Mouse (Mus musculus) embryonic facial prominence, embryonic 13.5 days (tissue): ENCODE data around the gene Son. TPM values are rescaled to one million over a fixed set of nuclear protein-coding genes. Genes with fewer than 3 reads are reported as not detected.

ENCODE experiments used
- ATAC-seq: fragments of 200-750 bp; cut with Nextera tagmentation; 2 replicates; pipeline ENCODE4 v1.8.0; 2017; ENCODE audit warnings: low read depth; ENCODE audit not compliant: insufficient number of reproducible peaks, insufficient read depth, low FRiP score, low TSS enrichment
- H3K27ac ChIP-seq: fragments of 300-500 bp; sonication (generic); 2 replicates; pipeline ENCODE4 v1.5.1; 2015; ENCODE audit warnings: moderate library complexity, mild to moderate bottlenecking, inconsistent platforms
- H3K27me3 ChIP-seq: fragments of 300-500 bp; sonication (generic); 2 replicates; pipeline ENCODE4 v1.6.1; 2015; ENCODE audit warnings: mild to moderate bottlenecking, inconsistent platforms
- H3K36me3 ChIP-seq: fragments of 300-500 bp; sonication (generic); 2 replicates; pipeline ENCODE4 v1.6.1; 2015; ENCODE audit warnings: mild to moderate bottlenecking, inconsistent platforms
- H3K4me1 ChIP-seq: fragments of 300-500 bp; sonication (generic); 2 replicates; pipeline ENCODE4 v1.6.1; 2015; ENCODE audit warnings: inconsistent platforms
- H3K4me2 ChIP-seq: fragments of 300-500 bp; sonication (generic); 2 replicates; pipeline ENCODE4 v1.6.1; 2015; ENCODE audit warnings: moderate library complexity, mild to moderate bottlenecking, inconsistent platforms
- H3K4me3 ChIP-seq: fragments of 300-500 bp; sonication (generic); 2 replicates; pipeline ENCODE4 v1.5.1; 2015; ENCODE audit warnings: mild to moderate bottlenecking, inconsistent platforms
- H3K9ac ChIP-seq: fragments of 300-500 bp; sonication (generic); 2 replicates; pipeline ENCODE4 v1.6.1; 2015; ENCODE audit warnings: mild to moderate bottlenecking, inconsistent platforms
- H3K9me3 ChIP-seq: fragments of 300-500 bp; sonication (generic); 2 replicates; pipeline ENCODE4 v1.6.1; 2016; ENCODE audit warnings: inconsistent platforms
- WGBS: fragments of 180-500 bp; shearing (Covaris S2); methylation state at CpG from one replicate; pipeline ENCODE4 v1.1.7; 2015; ENCODE audit warnings: mixed read lengths; 5-methylcytosine and 5-hydroxymethylcytosine counted together
- polyA plus RNA-seq: library from polyadenylated mRNA; unstranded; fragments of >200 nt; fragmentation: Nextera tagmentation; extraction: Ambion mirVana; gene quantifications from 2 replicates; pipeline ENCODE4 v1.2.1, GENCODE M21; 2015

Son gene
- 164 and 172 TPM in 2 replicates for polyA plus RNA-seq

DNA sequence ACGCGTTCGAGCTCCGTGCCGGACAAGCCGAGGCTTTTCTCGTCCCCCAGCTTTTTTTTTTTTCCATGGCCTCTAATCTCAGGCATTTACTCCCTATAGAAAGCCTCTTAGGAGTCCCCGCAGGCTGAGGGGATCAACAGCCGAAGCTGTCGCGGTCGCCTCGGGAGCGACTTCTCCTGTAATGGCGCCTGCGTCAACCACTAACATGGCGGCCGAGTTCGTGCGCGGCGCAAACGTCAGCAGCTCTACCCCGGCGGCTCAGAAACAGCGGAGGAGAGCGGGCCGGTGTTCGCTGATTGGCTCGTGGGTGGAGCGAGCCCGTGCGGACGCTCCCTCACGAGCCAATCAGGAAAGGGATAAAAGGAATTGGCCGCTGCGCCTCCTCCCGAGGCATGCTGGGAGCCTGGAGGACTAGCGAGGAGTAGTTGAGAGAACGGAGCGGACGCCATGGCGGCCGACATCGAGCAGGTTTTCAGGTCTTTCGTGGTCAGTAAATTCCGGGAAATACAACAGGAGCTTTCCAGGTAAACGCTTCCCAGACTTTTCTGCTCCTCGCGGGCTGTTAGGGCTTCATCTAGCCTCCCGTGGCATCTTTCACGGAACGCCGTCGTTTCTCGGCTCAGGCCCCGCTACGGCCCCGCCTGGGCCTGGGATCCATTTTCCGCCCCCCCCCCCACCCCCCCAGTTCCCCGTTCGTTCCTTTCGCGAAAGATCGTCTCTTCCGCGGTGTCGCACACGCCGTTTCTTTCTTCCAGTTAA is at the start of gene Son:
Son (plus strand) TSS at position 46 of the 759 bp plus-strand sequence.
- peak within 1 kb of the TSS; percentile 93 for H3K9ac ChIP-seq
- H3K9me3 ChIP-seq: no peaks in the 10 kb centered on the region
- H3K4me2 ChIP-seq: peak within 1 kb of the TSS; percentile 88
- under 1% methylated on average over 70 of the region's 70 CpGs for WGBS
- peak within 1 kb of the TSS; percentile 98 for H3K27ac ChIP-seq
- H3K4me3 ChIP-seq: peak within 1 kb of the TSS; percentile 79
- ATAC-seq: peak; percentile 95
- no peaks in the 10 kb centered on the region for H3K27me3 ChIP-seq
- H3K4me1 ChIP-seq: peaks cover 18% of the 10 kb centered on the region
- peaks cover 20% of the 10 kb centered on the region for H3K36me3 ChIP-seq

- peak within 1 kb of the TSS; percentile 81 for H3K4me3 ChIP-seq
- peaks cover 7% of the 10 kb centered on the region; the same call in 1 of the 2 replicates for H3K27me3 ChIP-seq
- peak within 1 kb of the TSS; percentile 85 for H3K4me2 ChIP-seq
- no peaks in the 10 kb centered on the region for H3K9me3 ChIP-seq
- H3K9ac ChIP-seq: peak within 1 kb of the TSS; percentile 78
- no peak within 1 kb of the TSS for H3K27ac ChIP-seq
- no peaks in the 10 kb centered on the region for H3K36me3 ChIP-seq
- WGBS: under 1% methylated on average over 33 of the region's 34 CpGs
- ATAC-seq: peak; percentile 97
- H3K4me1 ChIP-seq: peaks cover 24% of the 10 kb centered on the region
Measured at GRCm38 (mm10) chr16:91597672-91598010, 49.7 kb upstream of the Son start, which contains the start of gene Tmem50b. Tmem50b (minus strand) TSS chr16:91597800.

- H3K36me3 ChIP-seq: no peaks in the 10 kb centered on the region
- H3K27me3 ChIP-seq: peaks cover 7% of the 10 kb centered on the region; the same call in 1 of the 2 replicates
- no peaks in the 10 kb centered on the region for H3K9me3 ChIP-seq
- no peak overlapping the region for H3K4me3 ChIP-seq
- no peak overlapping the region for H3K9ac ChIP-seq
- peaks cover 13% of the 10 kb centered on the region for H3K4me1 ChIP-seq
- H3K4me2 ChIP-seq: no peak overlapping the region
- ATAC-seq: no peak
- H3K27ac ChIP-seq: no peak overlapping the region
Measured at GRCm38 (mm10) chr16:91599242-91599641, 48.1 kb upstream of the Son start.

DNA sequence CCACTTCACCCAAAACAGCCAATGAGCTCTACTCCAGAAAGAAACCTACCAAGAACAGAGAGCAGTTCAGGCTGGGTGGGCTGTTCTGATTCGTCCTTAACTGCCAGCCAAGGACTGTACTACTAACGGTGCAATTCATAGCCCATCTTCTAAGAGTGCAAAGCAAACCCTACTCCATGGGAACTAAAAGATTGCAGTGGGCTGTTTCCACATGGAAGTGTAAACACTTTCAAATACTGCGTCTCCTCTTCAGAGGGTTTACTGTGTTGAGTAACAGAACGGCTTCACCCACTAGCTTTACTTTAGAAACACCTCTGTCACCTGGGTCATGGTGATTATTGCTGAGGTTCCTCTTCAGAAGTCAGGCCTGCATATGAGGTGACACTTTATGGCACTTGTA is 46.2 kb upstream of the Son start:
- WGBS: 81% methylated on average over 4 of the region's 4 CpGs
- ATAC-seq: no peak
- no peaks in the 10 kb centered on the region for H3K36me3 ChIP-seq
- no peak overlapping the region for H3K27ac ChIP-seq
- H3K9me3 ChIP-seq: no peaks in the 10 kb centered on the region
- no peak overlapping the region for H3K4me3 ChIP-seq
- H3K4me1 ChIP-seq: peaks cover 6% of the 10 kb centered on the region
- no peak overlapping the region for H3K9ac ChIP-seq
- H3K27me3 ChIP-seq: peaks cover 7% of the 10 kb centered on the region; the same call in 1 of the 2 replicates
- H3K4me2 ChIP-seq: no peak overlapping the region

- WGBS: 69% methylated on average over 9 of the region's 9 CpGs
- Histone ChIP-seq H3K9ac (no peak overlapping the region), H3K27me3 (peaks cover 7% of the 10 kb centered on the region; the same call in 1 of the 2 replicates), H3K27ac (no peak overlapping the region), H3K9me3 (no peaks in the 10 kb centered on the region), H3K36me3 (no peaks in the 10 kb centered on the region), H3K4me2 (no peak overlapping the region), H3K4me3 (no peak overlapping the region), H3K4me1 (peaks cover 1% of the 10 kb centered on the region)
- ATAC-seq: no peak
Measured at GRCm38 (mm10) chr16:91601693-91602092, 45.6 kb upstream of the Son start.

GRCm38 (mm10) chr16:91605156-91605555 is 42.1 kb upstream of the Son start:
- H3K36me3 ChIP-seq: no peaks in the 10 kb centered on the region
- H3K27ac ChIP-seq: no peak overlapping the region
- no peak for ATAC-seq
- no peaks in the 10 kb centered on the region for H3K9me3 ChIP-seq
- H3K9ac ChIP-seq: no peak overlapping the region
- H3K4me1 ChIP-seq: no peaks in the 10 kb centered on the region
- H3K27me3 ChIP-seq: no peaks in the 10 kb centered on the region
- 84% methylated on average over 6 of the region's 6 CpGs for WGBS
- H3K4me2 ChIP-seq: no peak overlapping the region
- H3K4me3 ChIP-seq: no peak overlapping the region

- no peak overlapping the region for H3K27ac ChIP-seq
- H3K36me3 ChIP-seq: no peaks in the 10 kb centered on the region
- no peaks in the 10 kb centered on the region for H3K4me1 ChIP-seq
- H3K9ac ChIP-seq: no peak overlapping the region
- no peaks in the 10 kb centered on the region for H3K9me3 ChIP-seq
- H3K27me3 ChIP-seq: no peaks in the 10 kb centered on the region
- ATAC-seq: no peak
- WGBS: 85% methylated on average over 8 of the region's 8 CpGs
- no peak overlapping the region for H3K4me2 ChIP-seq
- no peak overlapping the region for H3K4me3 ChIP-seq
Measured at GRCm38 (mm10) chr16:91606958-91607357, 40.3 kb upstream of the Son start.

DNA sequence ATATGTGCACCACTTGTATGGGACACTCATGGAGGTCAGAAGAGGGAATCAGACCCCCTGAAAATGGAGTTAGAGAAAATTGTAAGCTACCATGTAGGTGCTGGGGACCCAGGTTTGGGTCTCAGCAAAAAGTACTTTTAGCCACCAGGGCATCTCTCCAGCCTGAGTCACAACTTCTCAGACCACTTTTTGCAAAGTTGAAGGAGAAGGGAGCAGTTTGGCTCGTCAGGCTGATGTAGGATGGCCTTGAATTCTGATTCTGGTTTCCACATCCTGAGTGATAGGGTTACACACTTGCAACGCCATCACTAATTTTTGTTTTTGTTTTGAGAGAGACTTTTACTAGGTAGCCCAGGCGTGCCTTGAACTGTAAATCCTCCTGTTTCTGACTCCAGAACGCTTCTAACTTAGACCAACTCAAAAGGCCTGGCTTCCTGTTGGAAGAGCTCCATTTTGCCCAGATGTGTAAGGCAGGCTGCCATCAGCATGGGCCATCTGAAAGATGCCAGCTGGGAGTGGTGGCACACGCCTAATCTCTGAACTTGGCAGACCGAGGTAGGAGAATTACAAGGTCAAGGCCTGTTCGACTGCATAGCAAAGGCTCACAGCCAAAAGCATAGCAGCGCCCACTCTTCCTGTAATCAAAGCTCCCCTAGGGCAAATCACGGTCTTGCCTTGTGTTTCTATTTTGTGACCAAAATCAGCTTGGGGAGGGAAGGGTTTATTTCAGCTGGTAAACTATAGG is 37.6 kb upstream of the Son start:
- 67% methylated on average over 9 of the region's 9 CpGs for WGBS
- Histone ChIP-seq H3K9me3 (no peaks in the 10 kb centered on the region), H3K27me3 (no peaks in the 10 kb centered on the region), H3K36me3 (no peaks in the 10 kb centered on the region), H3K4me1 (no peaks in the 10 kb centered on the region), H3K4me2 (no peak overlapping the region), H3K4me3 (no peak overlapping the region), H3K9ac (no peak overlapping the region), H3K27ac (no peak overlapping the region)
- no peak for ATAC-seq

- no peaks in the 10 kb centered on the region for H3K27me3 ChIP-seq
- WGBS: 67% methylated on average over 11 of the region's 11 CpGs
- ATAC-seq: no peak
- H3K4me1 ChIP-seq: no peaks in the 10 kb centered on the region
- no peaks in the 10 kb centered on the region for H3K36me3 ChIP-seq
- H3K4me3 ChIP-seq: no peak overlapping the region
- H3K9me3 ChIP-seq: no peaks in the 10 kb centered on the region
- H3K4me2 ChIP-seq: no peak overlapping the region
- no peak overlapping the region for H3K9ac ChIP-seq
- H3K27ac ChIP-seq: no peak overlapping the region
Measured at GRCm38 (mm10) chr16:91611248-91611647, 36.1 kb upstream of the Son start.

- H3K9ac ChIP-seq: no peak overlapping the region
- no peak overlapping the region for H3K27ac ChIP-seq
- no peaks in the 10 kb centered on the region for H3K36me3 ChIP-seq
- no peaks in the 10 kb centered on the region for H3K27me3 ChIP-seq
- no peak for ATAC-seq
- H3K4me2 ChIP-seq: no peak overlapping the region
- H3K4me3 ChIP-seq: no peak overlapping the region
- H3K4me1 ChIP-seq: no peaks in the 10 kb centered on the region
- no peaks in the 10 kb centered on the region for H3K9me3 ChIP-seq
- 78% methylated on average over 5 of the region's 5 CpGs for WGBS
Measured at GRCm38 (mm10) chr16:91612525-91612924, 34.8 kb upstream of the Son start.

- no peak for ATAC-seq
- H3K9ac ChIP-seq: no peak overlapping the region
- no peak overlapping the region for H3K4me2 ChIP-seq
- no peaks in the 10 kb centered on the region for H3K9me3 ChIP-seq
- 81% methylated on average over 6 of the region's 6 CpGs for WGBS
- no peak overlapping the region for H3K27ac ChIP-seq
- H3K36me3 ChIP-seq: no peaks in the 10 kb centered on the region
- no peak overlapping the region for H3K4me3 ChIP-seq
- no peaks in the 10 kb centered on the region for H3K27me3 ChIP-seq
- H3K4me1 ChIP-seq: 0 out of 2 replicates have a peak, but pooled peaks cover 5% of the 10 kb centered on the region
Measured at GRCm38 (mm10) chr16:91614552-91614951, 32.8 kb upstream of the Son start.
